Mouse (Mus musculus): ENCODE measurements around the gene Rps29. TPM values are rescaled to one million over a fixed set of nuclear protein-coding genes. Genes with fewer than 3 reads are reported as not detected.
A peak's percentile ranks its signal among the peaks of the same experiment; 100 is the strongest.

Rps29 gene
- polyA plus RNA-seq, 1 experiment, result 1,436 TPM

GRCm38 (mm10) chr12:69185371-69185770 is 26.4 kb upstream of the Rps29 start:
- Histone ChIP-seq H3K4me3 (replicated peaks; ENCODE audit: control insufficient read depth, low read depth, low read length) (peak overlapping the region; percentile 91), H3K27ac (ENCODE audit: control insufficient read depth, insufficient read depth, low read depth, low read length, poor library complexity) (no peak overlapping the region), H3K4me1 (ENCODE audit: control insufficient read depth, insufficient read depth, low read length) (peaks cover 1% of the 10 kb centered on the region; the same call in 1 of the 2 replicates)
- no peak for TF ChIP-seq CTCF (IDR thresholded peaks at IDR 0.05; ENCODE audit: control insufficient read depth, insufficient read depth, low read length)
- no peak for TF ChIP-seq POLR2A (IDR thresholded peaks at IDR 0.05; ENCODE audit: borderline replicate concordance, control insufficient read depth, low read depth, low read length)
- WGBS, result 56% methylated on average over 7 of the region's 7 CpGs

GRCm38 (mm10) chr12:69184342-69185295 is 25.6 kb upstream of the Rps29 start:
- no peak for TF ChIP-seq CTCF (IDR thresholded peaks at IDR 0.05; ENCODE audit: control insufficient read depth, insufficient read depth, low read length)
- TF ChIP-seq POLR2A (IDR thresholded peaks at IDR 0.05; ENCODE audit: borderline replicate concordance, control insufficient read depth, low read depth, low read length), result no peak; the same call in 1 of the 2 replicates
- H3K4me3 ChIP-seq (replicated peaks; ENCODE audit: control insufficient read depth, low read depth, low read length), result peak overlapping the region; percentile 91
- peak overlapping the region; percentile 97 for H3K27ac ChIP-seq (ENCODE audit: control insufficient read depth, insufficient read depth, low read depth, low read length, poor library complexity)
- under 1% methylated on average over 86 of the region's 86 CpGs for WGBS
- H3K4me1 ChIP-seq (ENCODE audit: control insufficient read depth, insufficient read depth, low read length), result peaks cover 1% of the 10 kb centered on the region; the same call in 1 of the 2 replicates

GRCm38 (mm10) chr12:69183583-69184308 is 24.8 kb upstream of the Rps29 start, which contains the start of the genes Rpl36al and Mgat2:
Gene Rpl36al, minus strand, starts transcription at chr12:69184083.
Gene Mgat2, plus strand, starts transcription at chr12:69184157.
- peak; percentile 97 for TF ChIP-seq POLR2A (IDR thresholded peaks at IDR 0.05; ENCODE audit: borderline replicate concordance, control insufficient read depth, low read depth, low read length)
- no peak for TF ChIP-seq CTCF (IDR thresholded peaks at IDR 0.05; ENCODE audit: control insufficient read depth, insufficient read depth, low read length)
- under 1% methylated on average over 84 of the region's 84 CpGs for WGBS
- peak within 1 kb of the TSS; percentile 91 for H3K4me3 ChIP-seq (replicated peaks; ENCODE audit: control insufficient read depth, low read depth, low read length)

GRCm38 (mm10) chr12:69181800-69182199 is 22.8 kb upstream of the Rps29 start:
- 86% methylated on average over 4 of the region's 4 CpGs for WGBS
- Histone ChIP-seq H3K4me3 (replicated peaks; ENCODE audit: control insufficient read depth, low read depth, low read length) (no peak overlapping the region), H3K4me1 (ENCODE audit: control insufficient read depth, insufficient read depth, low read length) (peaks cover 1% of the 10 kb centered on the region; the same call in 1 of the 2 replicates), H3K27ac (ENCODE audit: control insufficient read depth, insufficient read depth, low read depth, low read length, poor library complexity) (no peak overlapping the region)
- TF ChIP-seq POLR2A (IDR thresholded peaks at IDR 0.05; ENCODE audit: borderline replicate concordance, control insufficient read depth, low read depth, low read length) (no peak), CTCF (IDR thresholded peaks at IDR 0.05; ENCODE audit: control insufficient read depth, insufficient read depth, low read length) (no peak)

More at GRCm38 (mm10) chr12:69183583-69184308, 24.8 kb upstream of the Rps29 start, which contains the start of the genes Rpl36al and Mgat2:
- Histone ChIP-seq H3K4me1 (ENCODE audit: control insufficient read depth, insufficient read depth, low read length) (peaks cover 1% of the 10 kb centered on the region; the same call in 1 of the 2 replicates), H3K27ac (ENCODE audit: control insufficient read depth, insufficient read depth, low read depth, low read length, poor library complexity) (peak within 1 kb of the TSS; percentile 97)

GRCm38 (mm10) chr12:69179371-69179770 is 20.4 kb upstream of the Rps29 start:
- Histone ChIP-seq H3K27ac (ENCODE audit: control insufficient read depth, insufficient read depth, low read depth, low read length, poor library complexity) (no peak overlapping the region), H3K4me1 (ENCODE audit: control insufficient read depth, insufficient read depth, low read length) (no peaks in the 10 kb centered on the region), H3K4me3 (replicated peaks; ENCODE audit: control insufficient read depth, low read depth, low read length) (no peak overlapping the region)
- TF ChIP-seq POLR2A (IDR thresholded peaks at IDR 0.05; ENCODE audit: borderline replicate concordance, control insufficient read depth, low read depth, low read length) (no peak), CTCF (IDR thresholded peaks at IDR 0.05; ENCODE audit: control insufficient read depth, insufficient read depth, low read length) (no peak)
- 87% methylated on average over 12 of the region's 12 CpGs for WGBS

- H3K27ac ChIP-seq (ENCODE audit: control insufficient read depth, insufficient read depth, low read depth, low read length, poor library complexity), result no peak overlapping the region
- no peaks in the 10 kb centered on the region for H3K4me1 ChIP-seq (ENCODE audit: control insufficient read depth, insufficient read depth, low read length)
- WGBS, result 89% methylated on average over 3 of the region's 3 CpGs
- H3K4me3 ChIP-seq (replicated peaks; ENCODE audit: control insufficient read depth, low read depth, low read length), result no peak overlapping the region
- TF ChIP-seq CTCF (IDR thresholded peaks at IDR 0.05; ENCODE audit: control insufficient read depth, insufficient read depth, low read length) (no peak), POLR2A (IDR thresholded peaks at IDR 0.05; ENCODE audit: borderline replicate concordance, control insufficient read depth, low read depth, low read length) (no peak)
These were observed 18.5 kb upstream of the Rps29 start for GRCm38 (mm10) chr12:69177526-69177925.

- no peak overlapping the region for H3K4me3 ChIP-seq (replicated peaks; ENCODE audit: control insufficient read depth, low read depth, low read length)
- no peak overlapping the region for H3K27ac ChIP-seq (ENCODE audit: control insufficient read depth, insufficient read depth, low read depth, low read length, poor library complexity)
- WGBS, result 84% methylated on average over 3 of the region's 3 CpGs
- no peaks in the 10 kb centered on the region; the same call in 1 of the 2 replicates for H3K4me1 ChIP-seq (ENCODE audit: control insufficient read depth, insufficient read depth, low read length)
- TF ChIP-seq CTCF (IDR thresholded peaks at IDR 0.05; ENCODE audit: control insufficient read depth, insufficient read depth, low read length) (no peak), POLR2A (IDR thresholded peaks at IDR 0.05; ENCODE audit: borderline replicate concordance, control insufficient read depth, low read depth, low read length) (no peak)
These were observed 17.0 kb upstream of the Rps29 start for GRCm38 (mm10) chr12:69175975-69176374.
